Mouse (Mus musculus): ENCODE measurements around the gene Epb41.

Gene Epb41

GRCm38 (mm10) chr4:131919506-131920140 is 155.5 kb downstream of the Epb41 start:
- no peak for DNase-seq (ENCODE audit: low read depth)

GRCm38 (mm10) chr4:131918711-131919500 is 156.2 kb downstream of the Epb41 start:
- DNase-seq (ENCODE audit: low read depth), result peak; percentile 68

DNA sequence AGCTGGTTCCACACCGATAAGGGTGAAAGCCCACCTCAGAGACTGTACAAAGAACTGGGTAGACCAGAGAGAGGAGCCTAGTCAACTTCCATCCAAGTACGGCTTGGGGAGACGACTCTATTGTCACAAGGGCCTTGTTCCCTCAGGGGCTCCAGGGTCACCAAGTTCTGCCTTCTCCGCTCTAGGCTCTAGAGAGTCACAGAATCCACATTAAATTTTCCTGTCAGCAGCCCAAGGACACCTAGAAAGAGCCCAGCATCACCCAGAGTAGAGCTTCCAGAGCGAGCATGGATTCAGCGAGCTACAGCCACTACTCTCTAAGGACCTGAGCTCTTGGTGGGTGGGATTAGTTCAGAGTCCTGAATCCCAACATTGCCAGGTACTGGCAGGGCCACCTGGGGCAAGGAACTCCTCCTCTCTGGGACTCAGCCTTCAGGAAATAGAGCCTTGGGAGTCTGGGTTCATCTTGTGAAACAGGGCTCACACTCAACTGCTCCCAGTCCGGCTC is 157.0 kb downstream of the Epb41 start:
- no peak for DNase-seq (ENCODE audit: low read depth)

- peak; percentile 38 for DNase-seq (ENCODE audit: low read depth)
Measured at GRCm38 (mm10) chr4:131917010-131917555, 158.0 kb downstream of the Epb41 start.

- DNase-seq (ENCODE audit: low read depth), result peak; percentile 79
Measured at GRCm38 (mm10) chr4:131916425-131916824, 158.7 kb downstream of the Epb41 start.

DNA sequence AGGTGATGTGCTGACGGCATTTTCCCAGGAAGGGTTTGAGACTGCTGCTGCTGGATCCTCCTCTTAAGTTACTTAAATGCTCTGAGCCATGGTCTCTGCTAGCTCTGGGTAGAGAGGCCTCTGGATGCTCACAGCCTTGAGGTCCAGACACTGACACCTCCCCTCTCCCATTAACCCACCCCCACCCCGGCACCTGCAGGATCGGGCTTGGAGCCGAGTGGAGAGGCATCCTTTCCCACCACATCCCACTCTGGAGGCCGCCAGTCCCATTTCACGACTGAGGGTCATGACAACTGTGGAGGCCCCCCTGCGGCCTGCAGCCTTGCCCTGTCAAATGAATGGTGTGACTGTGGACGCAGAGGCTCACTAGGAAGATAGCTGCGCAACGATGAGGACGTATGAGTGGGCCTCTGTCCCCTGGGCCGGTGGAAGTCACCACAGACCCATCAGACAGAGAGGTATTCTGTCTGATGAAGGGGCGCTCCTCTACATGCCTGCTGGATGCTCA is 159.2 kb downstream of the Epb41 start:
- no peak for DNase-seq (ENCODE audit: low read depth)

DNA sequence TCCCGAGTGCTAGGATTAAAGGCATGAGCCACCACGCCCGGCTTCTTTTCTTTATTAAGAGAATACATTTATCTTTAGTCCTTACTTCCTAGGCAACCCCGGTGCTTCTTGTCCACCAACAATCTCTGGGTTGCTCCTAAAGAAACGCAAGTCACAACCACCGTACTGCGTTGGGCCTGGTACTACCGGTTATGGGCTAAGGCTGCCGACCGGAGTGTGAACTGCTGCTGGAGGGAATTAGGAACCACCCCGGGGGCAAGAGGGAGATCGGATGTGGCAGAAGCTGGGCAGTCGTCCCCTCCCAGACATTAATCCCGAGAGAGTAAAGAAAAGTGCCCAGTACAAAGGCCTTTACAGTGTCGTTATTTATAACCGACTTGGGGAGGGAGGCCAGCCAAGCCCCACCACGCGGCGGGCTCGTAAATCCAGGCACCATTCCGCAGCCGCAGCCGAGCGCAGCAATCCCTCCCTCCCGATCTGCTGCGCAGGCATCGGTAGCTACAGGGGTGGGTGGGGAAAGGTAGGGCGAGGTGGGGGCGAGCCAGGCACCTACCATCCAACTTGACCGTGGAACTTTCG is 160.1 kb downstream of the Epb41 start:
- no peak for DNase-seq (ENCODE audit: low read depth)

- no peak for DNase-seq (ENCODE audit: low read depth)
Measured at GRCm38 (mm10) chr4:131914046-131914643, 161.0 kb downstream of the Epb41 start.

DNA sequence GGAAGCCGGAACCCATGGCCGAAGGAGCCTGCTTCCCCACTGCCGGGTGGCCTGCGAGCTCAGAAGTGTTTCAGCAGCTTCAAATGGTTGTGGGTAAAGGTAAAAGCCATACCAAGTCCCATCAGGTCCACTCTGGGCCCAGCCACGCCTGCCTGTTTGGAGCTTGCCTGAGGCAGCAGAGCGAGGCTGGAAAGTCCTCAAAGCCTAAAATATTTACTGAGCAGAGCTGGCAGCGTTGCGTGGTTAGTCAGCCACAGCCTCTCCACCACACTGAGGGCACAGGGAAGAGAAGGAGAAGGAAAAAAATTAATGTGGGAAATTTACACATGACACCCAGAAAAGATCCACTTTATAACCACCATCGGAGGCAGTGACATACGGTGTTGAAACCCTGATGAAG is 161.6 kb downstream of the Epb41 start:
- no peak for DNase-seq (ENCODE audit: low read depth)

DNA sequence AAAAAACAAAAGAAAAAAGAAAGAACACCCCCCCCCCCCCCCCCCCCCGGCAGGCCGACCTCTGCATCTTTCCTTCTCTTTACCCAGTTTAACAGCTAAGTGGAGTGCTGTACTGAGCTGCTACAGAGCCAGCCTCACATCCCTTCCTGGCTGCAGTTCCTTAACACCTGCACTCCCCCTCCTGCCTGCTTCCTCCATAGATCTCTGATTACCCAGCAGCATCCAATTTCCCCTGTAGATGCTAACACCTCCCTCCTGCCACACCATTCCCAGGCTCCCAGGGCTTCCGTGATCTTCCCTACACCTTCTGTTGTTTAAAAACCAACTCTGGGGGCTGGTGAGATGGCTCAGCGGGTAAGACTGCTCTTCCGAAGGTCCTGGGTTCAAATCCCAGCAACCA is 163.6 kb downstream of the Epb41 start:
- DNase-seq (ENCODE audit: low read depth), result no peak

- peak; percentile 84 for DNase-seq (ENCODE audit: low read depth)
Measured at GRCm38 (mm10) chr4:131910237-131910994, 164.7 kb downstream of the Epb41 start.

- peak; percentile 34 for DNase-seq (ENCODE audit: low read depth)
Measured at GRCm38 (mm10) chr4:131907912-131908311, 167.2 kb downstream of the Epb41 start.

DNA sequence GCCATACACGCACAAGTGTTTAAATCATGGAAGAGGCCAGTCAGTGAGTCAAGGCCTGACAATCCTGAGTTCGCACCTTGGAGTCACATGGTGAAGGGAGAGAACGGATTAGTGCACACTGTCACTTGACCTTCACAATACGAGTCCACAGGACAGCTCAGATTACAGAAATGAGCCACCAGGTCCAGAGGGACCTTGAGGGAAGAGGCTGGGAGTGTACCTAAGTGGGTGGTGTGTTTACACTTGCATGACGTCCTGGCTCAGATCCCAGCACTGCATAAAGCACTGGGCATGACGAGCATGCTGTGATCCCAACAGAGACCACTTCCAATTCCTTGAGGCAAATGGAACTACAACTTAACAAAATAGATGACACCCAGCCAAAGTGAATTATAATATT is 168.7 kb downstream of the Epb41 start:
- no peak for DNase-seq (ENCODE audit: low read depth)

DNA sequence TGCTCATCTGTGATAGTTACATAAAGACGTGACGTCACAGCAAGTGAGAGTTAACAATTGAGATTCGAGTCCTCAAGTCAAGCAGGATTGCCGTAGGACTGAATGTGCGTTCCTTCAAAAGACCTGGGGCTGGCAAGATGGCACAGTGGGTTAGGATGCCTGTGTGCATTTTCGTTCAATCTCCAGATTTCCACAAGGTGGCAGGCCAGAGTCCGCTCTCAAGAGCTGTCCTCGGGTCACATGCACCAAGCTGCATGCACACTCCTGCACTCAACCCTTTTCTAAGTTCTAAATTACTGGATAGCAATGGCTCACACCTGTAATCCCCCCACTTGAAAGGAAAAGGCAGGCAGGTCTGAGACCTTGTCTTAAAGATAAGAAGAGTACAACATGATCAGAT is 170.6 kb downstream of the Epb41 start:
- DNase-seq (ENCODE audit: low read depth), result peak; percentile 66

DNA sequence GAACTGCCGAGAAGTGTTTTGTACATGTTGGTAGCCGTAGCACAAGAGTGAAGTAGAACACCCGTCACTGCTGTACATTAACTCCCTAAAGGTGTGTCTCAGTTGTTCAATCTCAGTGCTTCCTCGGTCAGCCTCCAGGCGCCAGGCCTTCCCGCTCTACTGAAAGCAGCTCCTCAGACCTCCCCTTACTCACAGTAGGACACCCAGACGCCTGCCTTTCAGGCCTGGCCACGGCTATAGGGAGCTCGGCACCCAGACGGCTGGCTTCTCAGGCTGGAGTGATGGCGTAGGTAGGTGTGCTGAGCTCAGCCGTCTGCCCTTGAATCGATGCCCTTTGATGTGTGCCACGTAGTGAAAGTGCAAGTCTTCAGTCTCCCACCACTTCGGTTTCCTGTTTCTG is 174.0 kb downstream of the Epb41 start:
- DNase-seq (ENCODE audit: low read depth), result no peak

- no peak for DNase-seq (ENCODE audit: low read depth)
Measured at GRCm38 (mm10) chr4:131899180-131899554, 176.0 kb downstream of the Epb41 start.

- no peak for DNase-seq (ENCODE audit: low read depth)
Measured at GRCm38 (mm10) chr4:131898503-131899179, 176.5 kb downstream of the Epb41 start.

- DNase-seq (ENCODE audit: low read depth), result no peak
Measured at GRCm38 (mm10) chr4:131897787-131898186, 177.3 kb downstream of the Epb41 start.

DNA sequence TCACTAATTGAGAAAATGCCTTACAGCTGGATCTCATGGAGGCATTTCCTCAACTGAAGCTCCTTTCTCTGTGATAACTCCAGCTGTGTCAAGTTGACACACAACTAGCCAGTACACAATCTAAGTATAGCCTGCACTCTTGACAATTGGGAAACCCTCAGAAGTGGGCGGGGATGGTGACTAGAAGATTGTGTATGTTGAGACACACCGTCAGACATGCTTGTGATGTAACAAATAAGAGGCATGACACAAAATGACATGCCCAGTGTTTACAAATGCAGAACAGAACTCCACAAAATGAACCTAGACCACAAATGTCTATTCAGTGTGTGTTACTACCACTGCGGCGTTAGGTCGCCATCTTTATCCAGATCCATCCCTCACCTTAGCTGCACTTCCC is 178.0 kb downstream of the Epb41 start:
- peak; percentile 25 for DNase-seq (ENCODE audit: low read depth)

DNA sequence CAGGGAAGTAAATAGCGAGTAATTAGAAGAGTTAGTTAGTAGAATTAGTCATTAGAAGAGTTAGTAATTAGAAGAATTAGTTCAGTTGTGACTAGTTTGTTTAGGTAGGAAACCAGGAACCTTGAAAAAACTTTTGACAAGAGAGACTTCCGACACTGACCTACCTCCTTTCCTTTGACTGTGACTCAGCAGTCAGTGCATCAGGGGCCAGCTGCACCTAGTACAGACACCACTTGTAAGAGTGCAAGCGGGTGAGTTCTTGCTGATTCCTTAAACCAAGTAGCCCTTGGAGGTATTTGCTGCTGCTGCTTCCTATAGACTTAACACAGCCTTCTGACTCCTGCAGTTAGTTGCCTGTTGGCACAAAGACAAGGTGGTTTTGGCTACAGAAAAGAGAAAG is 184.4 kb downstream of the Epb41 start:
- peak; percentile 74 for DNase-seq (ENCODE audit: low read depth)

- DNase-seq (ENCODE audit: low read depth), result no peak
Measured at GRCm38 (mm10) chr4:131888564-131888963, 186.6 kb downstream of the Epb41 start.

Measured in 416B (cell line).